Mouse (Mus musculus) ovary, postnatal 10 days (tissue): Measurements from ENCODE around the gene Nme7.

Experiments
- DNase-seq: peaks from one replicate; pipeline ENCODE4 v3.0.0; 2022; ENCODE audit warnings: low spot score

Nme7 gene

DNA sequence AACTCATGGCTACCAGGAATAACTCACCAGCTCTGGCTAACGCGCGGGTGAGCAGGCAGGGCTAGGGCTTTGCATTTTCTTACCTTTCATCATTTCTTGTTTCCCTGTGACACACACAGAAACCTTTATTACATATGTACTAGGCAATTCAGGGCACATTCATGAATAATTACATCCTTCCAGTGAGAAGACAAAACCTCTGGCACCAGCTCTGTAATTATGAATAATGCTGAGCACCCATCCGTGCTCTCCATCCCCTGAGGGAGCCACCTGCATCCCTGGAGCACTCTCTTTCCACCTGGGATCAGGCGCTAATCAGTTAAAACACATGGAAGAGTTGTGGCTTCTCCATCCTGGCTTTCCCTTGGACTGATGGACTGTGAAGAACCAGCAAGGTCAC lies at the start of gene Nme7:
TSS of gene Nme7 (plus strand) at position 301 of the 400 bp plus-strand sequence.
- no peak for DNase-seq

DNA sequence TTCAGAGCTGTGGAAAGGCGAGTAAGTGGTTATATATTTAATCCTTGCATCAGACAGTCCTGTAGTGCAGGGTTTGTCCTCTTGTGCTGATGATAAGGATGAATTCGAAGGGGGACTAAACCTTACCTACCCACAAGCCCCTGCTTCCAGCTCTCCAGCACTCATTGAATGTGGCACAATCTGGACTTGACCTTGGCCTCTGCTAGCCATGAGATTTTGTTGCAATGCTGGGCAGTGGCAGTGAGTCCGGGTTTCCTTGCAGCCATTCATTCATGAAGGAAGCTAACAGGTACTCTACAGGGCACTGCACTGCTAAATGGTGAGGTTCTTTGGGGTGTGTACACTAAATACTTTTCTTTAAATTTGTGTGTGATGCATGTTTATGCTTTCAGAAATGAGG lies 49.1 kb upstream of the Nme7 start:
- no peak for DNase-seq

DNA sequence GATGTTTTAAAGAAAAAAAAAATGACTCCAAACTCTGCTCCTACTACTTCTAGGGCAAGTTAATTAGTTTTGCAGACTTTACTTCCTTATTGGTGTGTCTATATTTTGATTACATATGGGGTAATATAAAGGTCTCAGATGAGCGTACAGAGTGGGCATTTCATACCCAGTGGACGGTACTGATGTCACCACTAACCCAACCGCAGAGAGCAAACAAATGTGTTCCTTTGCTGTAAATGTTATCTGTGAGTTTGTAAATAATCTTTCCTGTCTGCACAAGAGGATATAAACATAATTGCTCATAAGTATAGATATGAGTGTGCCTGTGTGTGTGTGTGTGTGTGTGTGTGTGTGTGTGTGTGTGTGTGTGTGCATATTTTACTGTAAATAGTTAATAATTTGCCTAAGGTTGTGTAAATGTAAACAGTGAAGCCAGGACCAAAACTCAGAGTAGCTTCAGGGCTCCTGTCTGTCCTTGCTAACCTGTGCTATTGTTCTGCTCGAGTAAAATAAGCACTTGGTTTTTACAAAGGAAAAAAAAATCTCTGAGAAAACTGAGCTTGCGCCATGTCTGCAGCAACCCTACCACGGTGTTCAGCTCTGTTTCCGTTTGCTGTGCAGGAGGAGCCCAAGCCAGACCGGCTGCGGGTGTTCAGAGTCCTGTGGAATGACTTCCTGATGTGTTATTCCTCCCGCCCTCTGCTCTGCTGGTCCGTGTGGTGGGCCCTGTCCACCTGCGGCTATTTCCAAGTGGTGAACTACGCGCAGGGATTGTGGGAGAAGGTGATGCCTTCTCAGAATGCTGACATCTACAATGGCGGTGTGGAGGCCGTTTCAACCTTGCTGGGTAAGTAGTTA lies 43.5 kb upstream of the Nme7 start:
- DNase-seq = no peak

GRCm38 (mm10) chr1:164261553-164261952 lies 42.4 kb upstream of the Nme7 start:
- no peak for DNase-seq

DNA sequence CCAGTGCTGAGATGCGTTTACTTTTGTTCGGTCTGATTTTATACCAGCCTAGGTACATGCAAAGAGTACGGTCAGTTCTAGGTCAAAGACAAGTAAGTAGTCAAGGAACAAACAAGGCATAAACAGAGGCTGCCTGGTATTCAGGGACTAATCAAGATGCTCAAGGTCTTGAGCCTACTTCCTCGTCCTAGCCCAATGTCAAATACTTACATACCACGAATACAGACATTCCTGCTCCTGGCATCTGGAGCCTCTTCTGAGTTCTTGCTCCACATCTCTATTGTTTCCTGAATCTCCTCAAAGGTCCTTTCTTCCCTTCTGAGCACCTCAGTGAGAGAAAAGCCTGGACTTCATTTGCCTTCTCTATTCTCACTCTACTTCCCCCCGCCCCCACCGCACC lies 33.0 kb upstream of the Nme7 start:
- no peak for DNase-seq

DNA sequence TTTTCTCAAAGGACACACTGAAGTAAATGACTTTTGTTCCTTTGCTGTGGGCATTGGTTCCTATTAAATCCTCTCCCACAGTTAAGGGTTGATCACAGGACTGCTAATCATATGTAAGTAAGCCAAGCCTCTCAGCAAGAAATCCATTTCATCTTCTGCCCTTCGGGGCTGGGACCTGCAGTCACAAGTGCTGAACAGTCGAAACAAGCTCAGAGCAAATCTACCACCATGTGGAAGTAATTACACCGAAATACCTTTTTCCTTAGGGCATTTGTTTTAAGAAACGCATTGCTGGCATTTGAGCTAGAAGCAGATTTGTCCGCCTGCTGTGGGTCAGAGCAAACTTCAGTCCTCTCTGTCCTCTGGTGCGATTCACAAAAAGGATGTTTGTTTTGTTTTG lies 30.3 kb upstream of the Nme7 start:
- DNase-seq = no peak

DNA sequence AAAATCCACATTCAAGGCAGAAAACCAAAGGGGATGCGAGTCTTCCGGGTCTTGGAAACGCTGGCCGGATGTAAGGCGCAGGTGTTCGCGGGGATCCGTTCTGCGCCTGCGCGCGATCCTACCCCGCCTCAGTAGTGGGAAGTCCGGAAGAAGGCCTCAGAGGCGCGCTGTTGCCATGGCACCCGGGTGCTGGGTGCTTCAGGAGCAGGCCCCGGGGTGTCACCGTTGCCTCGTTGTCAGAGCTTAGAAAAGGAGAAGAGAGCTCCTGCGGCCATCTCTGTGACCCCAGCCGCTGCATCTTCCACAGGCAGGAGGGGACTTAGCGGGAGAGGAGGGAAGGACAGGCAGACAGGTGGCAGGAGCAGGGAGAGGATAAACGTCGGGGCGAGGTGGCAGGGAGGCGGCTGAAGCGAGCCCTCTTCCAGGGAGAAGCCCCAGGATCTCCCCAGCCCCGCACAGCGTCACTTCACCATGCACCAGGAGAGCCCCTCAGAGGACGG lies 28.4 kb upstream of the Nme7 start, which contains the start of gene Ccdc181:
TSS of gene Ccdc181 (plus strand) at position 131 of the 500 bp plus-strand sequence.
- DNase-seq = peak; percentile 63

GRCm38 (mm10) chr1:164276552-164276951 lies 27.4 kb upstream of the Nme7 start:
- no peak for DNase-seq

- no peak for DNase-seq
Measured at GRCm38 (mm10) chr1:164279332-164279731, 24.6 kb upstream of the Nme7 start.

DNA sequence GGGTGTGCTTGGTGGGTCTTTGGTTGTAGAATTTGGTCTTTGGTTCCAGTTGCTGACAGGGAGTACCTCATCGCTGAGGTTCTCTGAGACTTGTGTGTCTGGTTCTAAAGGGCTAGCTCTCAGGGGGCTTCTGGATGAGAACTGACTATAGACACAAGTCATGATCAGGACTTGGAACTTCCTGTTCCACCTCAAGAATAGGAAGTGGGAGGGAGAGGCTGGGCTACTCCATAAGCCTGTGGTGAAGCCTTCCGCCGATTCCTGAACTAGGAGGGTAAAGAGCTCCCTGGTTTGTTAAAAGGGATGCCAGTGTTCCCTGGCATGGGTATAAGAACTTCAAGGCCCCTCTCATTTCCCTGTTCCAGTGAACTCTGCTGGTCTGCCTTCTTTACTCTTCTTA lies 19.9 kb upstream of the Nme7 start:
- DNase-seq = no peak

DNA sequence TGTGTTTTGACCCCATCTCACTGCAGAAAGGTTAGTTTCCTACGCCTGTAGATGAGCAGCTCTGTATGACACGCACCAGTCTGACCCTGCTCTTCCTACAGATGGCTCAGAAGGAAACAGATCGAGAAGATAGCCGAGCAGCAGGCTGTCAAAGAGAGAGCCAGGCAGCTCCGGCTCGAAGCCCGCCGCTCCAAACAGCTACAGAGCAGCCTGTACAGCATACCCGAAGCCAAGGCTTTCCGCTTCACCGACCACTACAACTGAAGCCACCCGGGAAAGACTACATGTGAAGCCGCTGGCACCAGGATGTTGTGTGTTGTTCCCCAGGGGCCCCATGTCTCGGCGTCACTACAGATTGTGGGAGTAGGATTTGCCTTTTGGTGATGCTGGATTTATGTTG lies 16.5 kb upstream of the Nme7 start:
- DNase-seq = no peak

DNA sequence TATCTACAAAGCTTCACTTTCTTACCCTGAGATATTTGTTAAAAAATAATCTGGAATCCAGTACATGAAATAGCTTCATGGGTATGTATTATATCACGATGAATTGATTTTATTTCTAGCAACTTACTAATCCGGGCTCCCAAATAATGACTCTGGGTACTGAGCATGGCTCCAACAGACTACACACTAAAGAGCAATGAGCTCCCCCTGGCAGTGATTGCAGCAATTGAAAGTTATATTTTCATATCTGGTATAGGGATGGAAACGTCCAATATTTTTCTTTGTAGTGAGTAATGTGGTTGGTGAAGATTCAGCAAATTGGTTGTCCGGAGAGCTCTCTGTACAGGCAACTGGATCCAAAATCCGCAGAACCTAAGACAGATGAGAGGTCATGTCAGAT lies 11.9 kb upstream of the Nme7 start:
- no peak for DNase-seq

GRCm38 (mm10) chr1:164294071-164294470 lies 9.8 kb upstream of the Nme7 start:
- DNase-seq = no peak

- no peak for DNase-seq
Measured at GRCm38 (mm10) chr1:164296473-164296872, 7.4 kb upstream of the Nme7 start.

GRCm38 (mm10) chr1:164301949-164302348 lies 2.0 kb upstream of the Nme7 start:
- no peak for DNase-seq

- peak; percentile 66 for DNase-seq
Measured at GRCm38 (mm10) chr1:164307124-164307751, 3.3 kb downstream of the Nme7 start, which contains the start of gene Blzf1. Blzf1 (minus strand) TSS chr1:164307489.

DNA sequence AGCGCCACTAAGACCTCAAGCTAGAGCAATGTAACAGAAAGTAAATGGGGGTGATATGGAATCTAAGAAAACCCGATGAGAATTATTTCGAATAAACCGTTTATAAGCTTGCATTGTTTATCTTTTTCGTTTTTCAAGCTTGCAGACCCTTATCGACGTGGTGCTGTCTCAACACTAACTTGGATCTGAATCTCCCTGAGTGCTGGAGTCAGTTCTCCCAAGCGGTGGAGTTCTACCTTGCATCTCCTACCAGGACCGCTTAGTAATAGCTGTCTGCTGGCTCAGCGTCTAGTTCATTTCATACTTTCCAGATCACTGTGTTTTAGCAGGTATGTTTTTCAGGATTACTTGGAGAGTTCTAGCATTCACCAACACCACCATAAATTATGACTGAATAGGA lies 4.0 kb downstream of the Nme7 start:
- DNase-seq = no peak

GRCm38 (mm10) chr1:164314085-164314484 lies 10.2 kb downstream of the Nme7 start:
- no peak for DNase-seq

- no peak for DNase-seq
Measured at GRCm38 (mm10) chr1:164315266-164315665, 11.3 kb downstream of the Nme7 start.

DNA sequence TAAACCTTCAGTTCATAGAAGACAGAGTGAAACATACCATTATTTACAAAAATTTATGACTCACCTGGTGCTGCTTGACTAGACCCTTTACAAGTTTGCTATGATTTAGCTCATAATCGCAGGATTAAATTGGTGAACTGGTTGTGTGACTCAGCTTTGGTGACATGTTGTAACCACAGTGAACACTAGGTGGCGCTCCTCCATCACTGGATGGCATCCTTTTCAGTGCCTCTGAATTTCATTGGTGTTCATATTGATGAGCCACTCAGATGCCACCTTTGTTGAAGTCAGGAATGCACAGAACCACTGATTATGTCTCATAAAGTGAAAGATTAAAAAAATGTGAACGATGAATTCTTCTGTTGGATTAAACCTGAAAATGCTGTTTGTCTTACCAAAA lies 12.8 kb downstream of the Nme7 start:
- DNase-seq = peak; percentile 46

DNA sequence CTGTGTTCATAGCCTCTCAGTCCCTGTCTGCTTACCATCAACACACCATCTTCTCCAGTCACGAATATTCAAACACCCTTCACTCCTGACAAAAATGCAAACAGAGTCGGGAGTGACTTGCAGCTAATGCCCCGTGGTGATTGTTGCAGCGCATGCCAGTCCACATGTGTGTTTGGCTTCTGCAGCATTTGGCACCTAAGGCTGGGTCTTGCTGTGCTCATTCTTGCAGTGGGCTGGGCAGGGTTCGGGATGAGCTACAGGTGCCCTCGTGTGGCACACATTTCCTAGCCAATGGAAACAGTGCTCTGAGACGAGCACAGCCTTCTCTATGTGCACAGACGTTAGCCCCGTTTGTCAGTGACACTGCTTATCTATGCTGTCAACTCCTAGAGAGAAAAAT lies 13.3 kb downstream of the Nme7 start:
- no peak for DNase-seq

- DNase-seq = no peak
Measured at GRCm38 (mm10) chr1:164318474-164318873, 14.6 kb downstream of the Nme7 start.

DNA sequence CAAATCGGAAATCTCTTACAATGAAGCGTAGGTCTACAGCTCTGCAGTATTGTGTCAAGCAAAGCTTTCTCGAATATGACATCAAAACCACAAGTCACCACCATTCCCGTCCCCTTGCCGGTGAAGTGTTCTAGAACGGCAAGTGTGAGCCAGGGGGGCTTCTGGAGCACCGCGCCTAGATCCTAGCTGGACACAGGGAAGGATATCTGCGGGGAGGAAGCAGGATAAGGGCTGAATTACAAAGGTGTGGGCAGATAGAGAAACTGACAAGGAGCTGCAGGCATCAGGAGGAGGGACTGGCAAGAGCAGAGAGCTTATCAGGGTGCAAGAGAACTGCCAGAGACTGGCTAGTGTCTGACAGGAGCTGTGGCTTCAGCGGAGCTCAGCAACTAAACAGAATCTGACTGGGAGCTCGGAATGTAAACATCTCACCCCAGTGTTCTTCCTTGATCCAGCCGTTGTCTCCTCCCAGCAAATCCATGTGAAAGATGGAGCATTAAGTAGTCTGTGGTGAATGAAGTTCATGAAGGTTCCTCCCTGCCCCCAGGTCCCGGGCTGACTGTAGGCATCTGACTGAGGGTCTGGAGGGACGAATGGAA lies 15.7 kb downstream of the Nme7 start:
- no peak for DNase-seq
